Mouse (Mus musculus) forebrain, postnatal 0 days (tissue): Measurements from ENCODE around the gene Myh9. TPM values are rescaled to one million over a fixed set of nuclear protein-coding genes. Genes with fewer than 3 reads are reported as not detected.

Experiments
- ATAC-seq: fragments of 200-750 bp; cut with Nextera tagmentation; 2 replicates; pipeline ENCODE4 v1.8.0; 2017; ENCODE audit warnings: mild to moderate bottlenecking, moderate library complexity
- DNase-seq: peaks from one replicate; pipeline ENCODE4 v3.0.0-alpha.2; 2015
- H3K27ac ChIP-seq: fragments of 300-500 bp; sonication (generic); 2 replicates; pipeline ENCODE4 v1.5.1; 2014; ENCODE audit warnings: low read depth, mild to moderate bottlenecking, antibody characterized with exemption, low read length, moderate library complexity, mixed read lengths
- H3K27me3 ChIP-seq: fragments of 300-500 bp; sonication (generic); 2 replicates; pipeline ENCODE4 v1.6.1; 2014; ENCODE audit warnings: mild to moderate bottlenecking, low read length, mixed read lengths; ENCODE audit not compliant: insufficient read depth
- H3K36me3 ChIP-seq: fragments of 300-500 bp; sonication (generic); 2 replicates; pipeline ENCODE4 v1.6.1; 2014; ENCODE audit warnings: mild to moderate bottlenecking, moderate library complexity; ENCODE audit not compliant: insufficient read depth
- H3K4me1 ChIP-seq: fragments of 300-500 bp; sonication (generic); 2 replicates; pipeline ENCODE4 v1.6.1; 2014; ENCODE audit warnings: antibody characterized with exemption; ENCODE audit not compliant: insufficient read depth
- H3K4me2 ChIP-seq: fragments of 300-500 bp; sonication (generic); 2 replicates; pipeline ENCODE4 v1.6.1; 2014; ENCODE audit warnings: low read depth, mild to moderate bottlenecking, moderate library complexity
- H3K4me3 ChIP-seq: fragments of 300-500 bp; sonication (generic); 2 replicates; pipeline ENCODE4 v1.5.1; 2014; ENCODE audit warnings: low read depth, low read length, mixed read lengths
- H3K9ac ChIP-seq: fragments of 300-500 bp; sonication (generic); 2 replicates; pipeline ENCODE4 v1.6.1; 2014; ENCODE audit warnings: mild to moderate bottlenecking
- H3K9me3 ChIP-seq: fragments of 300-500 bp; sonication (generic); 2 replicates; pipeline ENCODE4 v1.6.1; 2016; ENCODE audit warnings: low read length
- CTCF ChIP-seq: sonication (generic); IDR thresholded peaks from 2 replicates; pipeline ENCODE4 v1.5.1; 2016; ENCODE audit warnings: antibody characterized with exemption, control low read depth, low read depth
- WGBS: fragments of 180-500 bp; shearing (Covaris S2); extraction: QIAGEN DNeasy Blood & Tissue Kit; methylation state at CpG from one replicate; pipeline ENCODE4 v1.1.7; 2014; 5-methylcytosine and 5-hydroxymethylcytosine counted together
- polyA plus RNA-seq: library from polyadenylated mRNA; unstranded; fragments of >200 nt; fragmentation: Nextera tagmentation; extraction: Ambion mirVana; gene quantifications from 2 replicates; pipeline ENCODE4 v1.2.1, GENCODE M21; 2015
- total RNA-seq: library from RNA; depleted of rRNA; stranded (reverse); fragments of >200 nt; gene quantifications from 2 replicates; pipeline ENCODE4 v1.2.3, GENCODE M21; 2014

Gene Myh9
- total and polyA plus RNA-seq, 2 experiments from 2014 or later: 7.2 to 35.2 TPM

DNA sequence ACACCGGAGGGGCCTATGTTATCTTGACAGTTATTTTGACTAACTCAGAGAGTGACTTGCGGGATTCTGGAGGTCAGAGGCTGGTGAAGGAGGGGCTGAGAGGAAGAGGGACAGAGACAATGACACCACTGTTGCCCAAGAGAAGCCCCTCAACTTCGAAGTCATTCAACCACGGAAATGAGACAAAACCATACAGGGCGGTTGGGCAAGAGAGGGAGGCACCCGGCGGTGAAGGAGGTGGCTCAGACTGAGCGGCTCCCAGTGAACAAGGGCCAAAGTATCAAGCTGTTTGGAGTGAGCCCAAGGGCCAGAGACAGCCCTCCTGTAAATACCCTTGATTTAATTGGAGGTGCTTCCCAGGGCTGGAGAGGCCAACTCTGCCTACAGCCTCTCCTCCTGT is 13.3 kb upstream of the Myh9 start:
- no peak for TF ChIP-seq CTCF
- Histone ChIP-seq H3K4me1 (no peaks in the 10 kb centered on the region), H3K4me3 (no peak overlapping the region), H3K27ac (no peak overlapping the region), H3K9ac (no peak overlapping the region), H3K27me3 (no peaks in the 10 kb centered on the region), H3K36me3 (no peaks in the 10 kb centered on the region), H3K9me3 (no peaks in the 10 kb centered on the region), H3K4me2 (no peak overlapping the region)
- no peak for ATAC-seq
- DNase-seq: no peak
- 60% methylated on average over 8 of the region's 8 CpGs for WGBS

DNA sequence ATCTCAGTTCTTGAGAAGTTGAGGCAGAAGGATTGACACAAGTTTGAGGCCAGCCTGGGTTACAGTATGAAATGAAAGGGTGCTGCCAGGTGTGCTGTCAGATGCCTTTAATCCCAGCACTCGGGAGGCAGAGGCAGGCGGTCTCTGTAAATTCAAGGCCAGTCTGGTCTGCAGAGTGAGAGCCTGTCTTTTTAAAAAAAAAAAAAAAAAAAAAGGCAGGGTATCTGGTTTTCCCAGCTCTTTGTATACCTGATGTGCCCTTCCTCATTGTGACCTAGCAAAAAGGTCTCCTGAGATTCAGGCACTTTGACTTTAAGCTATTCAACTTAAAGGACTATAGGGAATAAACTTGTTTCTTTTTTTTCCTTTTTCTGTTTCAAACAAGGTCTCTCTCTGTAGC is 10.0 kb upstream of the Myh9 start:
- WGBS: 85% methylated on average over 2 of the region's 2 CpGs
- no peaks in the 10 kb centered on the region for H3K4me1 ChIP-seq
- no peaks in the 10 kb centered on the region for H3K36me3 ChIP-seq
- DNase-seq (no peak), ATAC-seq (no peak)
- no peak overlapping the region for H3K4me2 ChIP-seq
- no peak overlapping the region for H3K4me3 ChIP-seq
- H3K9ac ChIP-seq: no peak overlapping the region
- H3K9me3 ChIP-seq: no peaks in the 10 kb centered on the region
- no peaks in the 10 kb centered on the region for H3K27me3 ChIP-seq
- H3K27ac ChIP-seq: no peak overlapping the region
- no peak for TF ChIP-seq CTCF

DNA sequence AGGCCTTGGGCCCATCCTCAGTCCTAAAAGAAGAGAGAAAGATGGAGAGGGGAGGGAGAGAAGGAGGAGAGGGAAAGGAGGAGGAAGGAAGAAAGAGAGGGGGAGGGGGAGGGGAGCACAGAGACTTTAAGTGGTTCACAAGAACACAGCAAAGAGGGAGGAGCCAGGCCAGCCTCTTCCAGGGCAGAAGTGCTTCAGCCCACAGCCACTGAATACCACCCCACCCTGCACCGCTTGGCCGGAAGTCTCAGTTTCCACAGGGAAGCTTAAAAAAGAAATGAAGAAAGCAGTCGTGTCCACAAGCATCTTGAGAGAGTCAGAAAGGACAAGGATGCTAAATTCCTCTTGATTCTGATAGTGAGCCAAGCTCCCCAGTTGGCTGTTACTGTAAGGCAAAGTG is 9.2 kb upstream of the Myh9 start:
- no peaks in the 10 kb centered on the region for H3K27me3 ChIP-seq
- TF ChIP-seq CTCF: no peak
- H3K9ac ChIP-seq: no peak overlapping the region
- H3K4me3 ChIP-seq: no peak overlapping the region
- H3K4me1 ChIP-seq: no peaks in the 10 kb centered on the region
- WGBS: 44% methylated on average over 3 of the region's 3 CpGs
- DNase-seq: no peak
- no peaks in the 10 kb centered on the region for H3K36me3 ChIP-seq
- no peak overlapping the region for H3K4me2 ChIP-seq
- no peak overlapping the region for H3K27ac ChIP-seq
- ATAC-seq: no peak
- H3K9me3 ChIP-seq: no peaks in the 10 kb centered on the region

DNA sequence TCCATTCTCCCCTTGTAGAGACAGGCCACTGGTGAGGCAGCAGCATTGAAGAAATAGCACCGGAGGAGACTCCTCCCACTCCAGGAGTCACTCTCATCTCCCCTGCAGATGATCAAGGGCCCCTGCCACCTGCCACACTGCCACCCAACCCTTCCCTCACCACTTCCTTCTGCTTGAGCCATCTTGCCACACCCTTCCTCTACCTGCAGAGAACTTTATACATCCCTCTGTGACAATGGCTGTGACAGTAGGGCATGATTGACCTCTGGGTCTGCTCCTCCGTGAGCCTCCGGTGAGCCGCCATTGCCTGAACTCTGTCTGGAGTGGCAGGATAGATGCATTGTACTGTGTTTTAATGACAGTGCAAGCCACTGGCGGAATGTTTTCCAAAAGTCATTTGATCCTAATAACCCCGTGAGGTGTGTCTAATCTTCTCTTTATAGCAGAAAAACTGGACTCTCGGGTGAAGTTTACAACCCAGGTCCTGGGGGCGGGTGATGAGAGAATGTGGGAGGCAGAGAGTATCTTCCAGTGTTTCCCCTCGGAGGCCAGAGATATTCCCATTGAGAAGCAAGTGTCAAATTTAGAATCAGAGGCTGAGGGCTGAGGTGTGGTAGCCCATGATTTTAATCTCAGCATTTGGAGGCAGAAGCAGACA is 7.7 kb upstream of the Myh9 start:
- no peaks in the 10 kb centered on the region for H3K36me3 ChIP-seq
- TF ChIP-seq CTCF: no peak
- H3K9ac ChIP-seq: no peak overlapping the region
- no peak overlapping the region for H3K27ac ChIP-seq
- H3K9me3 ChIP-seq: no peaks in the 10 kb centered on the region
- no peaks in the 10 kb centered on the region for H3K27me3 ChIP-seq
- H3K4me1 ChIP-seq: no peaks in the 10 kb centered on the region
- ATAC-seq (no peak), DNase-seq (no peak)
- no peak overlapping the region for H3K4me2 ChIP-seq
- no peak overlapping the region for H3K4me3 ChIP-seq
- WGBS: 84% methylated on average over 9 of the region's 9 CpGs

DNA sequence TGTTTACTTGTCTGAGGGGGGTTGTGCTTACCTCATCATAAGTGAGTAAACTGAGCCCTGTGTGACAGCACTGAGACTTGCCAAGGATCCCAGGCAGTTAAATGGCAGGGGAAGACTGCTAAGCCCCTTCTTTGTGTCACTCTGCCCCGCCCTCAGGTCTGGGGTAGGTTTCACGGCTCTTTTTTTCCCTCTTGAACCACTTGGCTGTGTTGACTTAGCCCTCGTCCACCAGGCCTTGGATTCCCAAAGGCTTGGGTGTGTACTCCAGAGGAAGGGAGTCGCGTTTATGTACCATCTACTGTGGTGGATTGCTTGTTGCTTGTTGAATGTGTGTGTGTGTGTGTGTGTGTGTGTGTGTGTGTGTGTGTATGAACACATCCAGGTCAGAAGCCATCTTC is 7.1 kb upstream of the Myh9 start:
- no peaks in the 10 kb centered on the region for H3K4me1 ChIP-seq
- DNase-seq: no peak
- no peak for ATAC-seq
- no peak overlapping the region for H3K27ac ChIP-seq
- no peak overlapping the region for H3K4me2 ChIP-seq
- WGBS: 65% methylated on average over 5 of the region's 5 CpGs
- no peak overlapping the region for H3K9ac ChIP-seq
- TF ChIP-seq CTCF: no peak
- H3K36me3 ChIP-seq: no peaks in the 10 kb centered on the region
- no peak overlapping the region for H3K4me3 ChIP-seq
- H3K9me3 ChIP-seq: no peaks in the 10 kb centered on the region
- no peaks in the 10 kb centered on the region for H3K27me3 ChIP-seq

DNA sequence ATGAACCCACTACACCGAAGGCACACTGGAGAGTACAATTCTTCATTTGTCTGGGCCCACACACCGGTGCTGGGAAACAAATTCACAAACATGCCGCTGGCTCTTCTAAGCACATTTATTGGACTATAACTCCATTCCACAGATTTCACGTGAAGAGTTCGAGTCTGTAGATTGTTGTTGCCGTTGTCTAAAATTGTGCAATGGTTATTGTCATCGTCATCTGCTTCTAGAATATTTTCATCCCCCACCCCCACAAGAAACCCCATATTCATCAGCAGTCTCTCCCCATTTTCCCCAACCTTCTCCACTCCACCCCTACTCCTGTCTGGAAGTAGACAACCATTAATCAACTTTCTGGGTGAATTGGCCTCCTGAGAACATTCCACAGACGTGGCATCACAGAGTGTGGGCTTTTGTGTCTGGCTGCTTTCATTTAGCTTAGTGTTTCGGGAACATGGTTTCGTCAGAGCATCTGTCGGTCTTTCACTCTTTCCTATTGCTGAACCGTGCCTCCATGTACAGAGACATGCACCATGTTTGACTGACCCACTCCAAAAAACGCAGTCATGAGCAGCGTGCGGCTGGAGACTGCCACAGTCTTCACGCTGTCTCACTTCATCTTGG is 6.6 kb upstream of the Myh9 start:
- WGBS: 79% methylated on average over 16 of the region's 16 CpGs

DNA sequence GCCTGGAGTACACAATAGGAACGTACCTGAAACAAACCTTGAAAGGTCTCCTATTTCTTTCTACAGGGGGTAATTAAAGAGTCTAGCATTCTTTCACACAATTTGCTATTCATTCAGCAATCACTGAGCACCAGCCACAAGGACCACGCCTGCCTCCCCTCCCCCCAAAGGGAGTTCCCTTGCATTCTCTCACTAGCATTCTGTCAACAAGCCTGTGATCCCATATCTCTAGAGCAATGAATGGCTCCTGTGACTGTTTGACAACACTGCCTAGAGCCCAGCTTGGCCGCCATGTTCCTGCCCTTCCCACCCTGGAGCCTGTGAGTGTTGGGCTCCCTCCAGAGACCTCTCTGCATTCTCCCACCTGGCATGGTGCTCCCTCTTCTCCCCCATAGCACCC is 5.9 kb upstream of the Myh9 start:
- no peaks in the 10 kb centered on the region for H3K4me1 ChIP-seq
- no peak for TF ChIP-seq CTCF
- H3K4me2 ChIP-seq: no peak overlapping the region
- no peak for DNase-seq
- H3K27ac ChIP-seq: no peak overlapping the region
- WGBS: 67% methylated on average over 3 of the region's 3 CpGs
- no peaks in the 10 kb centered on the region for H3K36me3 ChIP-seq
- no peaks in the 10 kb centered on the region for H3K9me3 ChIP-seq
- no peak for ATAC-seq
- no peaks in the 10 kb centered on the region for H3K27me3 ChIP-seq
- H3K4me3 ChIP-seq: no peak overlapping the region
- no peak overlapping the region for H3K9ac ChIP-seq

More for the DNA sequence above, 6.6 kb upstream of the Myh9 start:
- H3K4me2 ChIP-seq: no peak overlapping the region
- no peak for TF ChIP-seq CTCF
- no peak overlapping the region for H3K4me3 ChIP-seq
- no peaks in the 10 kb centered on the region for H3K36me3 ChIP-seq
- no peaks in the 10 kb centered on the region for H3K27me3 ChIP-seq
- no peaks in the 10 kb centered on the region for H3K4me1 ChIP-seq
- no peak overlapping the region for H3K9ac ChIP-seq
- ATAC-seq (no peak), DNase-seq (no peak)
- no peak overlapping the region for H3K27ac ChIP-seq
- no peaks in the 10 kb centered on the region for H3K9me3 ChIP-seq
